7 mouse cellular contexts compared by ENCODE assay signal in the genomic region with DNA sequence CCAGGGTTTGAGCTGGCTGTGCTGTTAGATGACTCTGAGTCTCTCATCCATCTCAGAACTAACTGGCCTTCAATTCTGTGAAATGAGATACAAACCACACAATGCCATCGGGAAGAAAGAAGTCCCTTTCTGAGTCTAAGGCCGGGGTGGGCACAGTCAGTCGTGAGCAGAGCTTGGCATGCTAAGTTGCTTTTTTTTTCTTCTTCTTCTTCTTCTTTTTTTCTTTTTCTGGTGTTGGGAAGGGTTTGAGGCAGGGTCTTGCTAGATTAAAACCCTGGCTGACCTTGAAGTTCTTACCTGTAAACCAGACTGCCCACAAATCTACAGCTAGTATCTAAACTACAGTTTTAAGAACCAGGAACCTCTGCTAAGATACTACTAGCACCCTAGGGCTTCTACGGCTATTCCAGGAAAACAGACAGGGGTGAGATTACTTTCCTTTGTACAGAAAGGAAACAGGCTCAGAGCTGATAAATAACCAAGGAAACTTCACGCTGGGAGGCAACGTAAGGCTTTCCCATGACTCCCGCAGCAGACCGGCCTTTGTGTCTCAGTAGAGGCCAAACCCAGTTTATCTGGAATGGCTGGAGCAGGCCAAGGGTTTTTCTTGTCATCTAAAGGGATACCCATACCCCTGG. TPM values are rescaled to one million over a fixed set of nuclear protein-coding genes. Genes with fewer than 3 reads are reported as not detected.
DNase-seq lines count a peak whose midpoint lies in the region; ATAC-seq lines count a peak whose summit lies in the region.

No protein-coding gene starts in this region.

- peak overlapping the region; percentile 47 for H3K9ac ChIP-seq in forebrain, embryonic 12.5 days
- H3K9ac ChIP-seq in limb, embryonic 15.5 days, result 0 out of 2 replicates have a peak overlapping the region, but pooled peaks have one; percentile 24
- no peak overlapping the region; the same call in 1 of the 2 replicates for H3K9ac ChIP-seq in stomach, embryonic 15.5 days

- ATAC-seq in megakaryocyte, adult 5-6 weeks (ENCODE audit: poor library complexity, severe bottlenecking), result no peak
- ATAC-seq in forebrain, embryonic 12.5 days (ENCODE audit: low FRiP score), result no peak
- ATAC-seq in limb, embryonic 15.5 days (ENCODE audit: insufficient number of reproducible peaks, low FRiP score, low TSS enrichment, low read depth), result 0 out of 2 replicates have a peak, but pooled peaks have one; percentile 0
- ATAC-seq in stomach, embryonic 15.5 days (ENCODE audit: insufficient read depth, low FRiP score, low read depth), result no peak

- H3K27me3 ChIP-seq in megakaryocyte, embryonic 14.5 days (replicated peaks), result peaks cover 3% of the 10 kb centered on the region
- peaks cover 5% of the 10 kb centered on the region; the same call in 1 of the 2 replicates for H3K27me3 ChIP-seq in forebrain, embryonic 12.5 days
- no peaks in the 10 kb centered on the region for H3K27me3 ChIP-seq in limb, embryonic 15.5 days
- no peaks in the 10 kb centered on the region for H3K27me3 ChIP-seq in stomach, embryonic 15.5 days (replicated peaks)

- H3K27ac ChIP-seq in forebrain, embryonic 12.5 days, result no peak overlapping the region
- peak overlapping the region; percentile 81 for H3K27ac ChIP-seq in limb, embryonic 15.5 days
- peak overlapping the region; percentile 62 for H3K27ac ChIP-seq in stomach, embryonic 15.5 days

- peaks cover 93% of the 10 kb centered on the region for H3K4me1 ChIP-seq in megakaryocyte, embryonic 14.5 days
- peaks cover 30% of the 10 kb centered on the region for H3K4me1 ChIP-seq in forebrain, embryonic 12.5 days
- peaks cover 28% of the 10 kb centered on the region for H3K4me1 ChIP-seq in limb, embryonic 15.5 days
- H3K4me1 ChIP-seq in stomach, embryonic 15.5 days, result peaks cover 11% of the 10 kb centered on the region

- H3K36me3 ChIP-seq in megakaryocyte, embryonic 14.5 days (replicated peaks; ENCODE audit: low read length), result peaks cover 40% of the 10 kb centered on the region
- H3K36me3 ChIP-seq in forebrain, embryonic 12.5 days (replicated peaks), result peaks cover 11% of the 10 kb centered on the region; the same call in 1 of the 2 replicates
- H3K36me3 ChIP-seq in limb, embryonic 15.5 days, result peaks cover 26% of the 10 kb centered on the region
- H3K36me3 ChIP-seq in stomach, embryonic 15.5 days, result peaks cover 10% of the 10 kb centered on the region; the same call in 1 of the 2 replicates

- peak overlapping the region; percentile 67 for H3K4me2 ChIP-seq in forebrain, embryonic 12.5 days
- H3K4me2 ChIP-seq in limb, embryonic 15.5 days, result peak overlapping the region; percentile 64
- H3K4me2 ChIP-seq in stomach, embryonic 15.5 days, result peak overlapping the region; percentile 52

- WGBS in forebrain, embryonic 12.5 days, result 39% methylated on average over 8 of the region's 8 CpGs
- WGBS in limb, embryonic 15.5 days, result 37% methylated on average over 8 of the region's 8 CpGs
- 31% methylated on average over 8 of the region's 8 CpGs for WGBS in stomach, embryonic 15.5 days

- H3K9me3 ChIP-seq in megakaryocyte, embryonic 14.5 days, result peaks cover 5% of the 10 kb centered on the region
- H3K9me3 ChIP-seq in forebrain, embryonic 12.5 days, result 0 out of 2 replicates have a peak, but pooled peaks cover 3% of the 10 kb centered on the region
- no peaks in the 10 kb centered on the region for H3K9me3 ChIP-seq in limb, embryonic 15.5 days
- no peaks in the 10 kb centered on the region for H3K9me3 ChIP-seq in stomach, embryonic 15.5 days

- DNase-seq in thymus, postnatal 0 days (ENCODE audit: low spot score), result no peak
- no peak for DNase-seq in left cerebral cortex, postnatal 14 days (ENCODE audit: low spot score in 2 of 2)

- intact Hi-C loops in left cerebral cortex, postnatal 14 days (cut with DNase I), result no loop called here

- peak overlapping the region; percentile 92 for H3K4me3 ChIP-seq in megakaryocyte, embryonic 14.5 days (replicated peaks)
- peak overlapping the region; percentile 35 for H3K4me3 ChIP-seq in forebrain, embryonic 12.5 days (replicated peaks)
- H3K4me3 ChIP-seq in limb, embryonic 15.5 days, result peak overlapping the region; percentile 39
- peak overlapping the region; percentile 38 for H3K4me3 ChIP-seq in stomach, embryonic 15.5 days (replicated peaks)

RNA-seq across cellular contexts. Expression of gene Galk1, which starts 8.2 kb away (rescaled TPM):
- polyA plus RNA-seq in megakaryocyte, embryonic 14.5 days (2012; ENCODE audit: insufficient read depth, low replicate concordance), result 197 and 238 TPM in 2 replicates
- 4.6 and 5.0 TPM in 2 replicates for total RNA-seq in megakaryocyte, adult 5-6 weeks (2015)
- 10.4 and 10.8 TPM in 2 replicates for total RNA-seq in megakaryocyte, adult 5-6 weeks (2017)
- 98.3 and 107 TPM in 2 replicates for polyA plus RNA-seq in forebrain, embryonic 12.5 days (2016; fragmentation: Nextera tagmentation; extraction: Ambion mirVana)
- 174 and 194 TPM in 2 replicates for polyA plus RNA-seq in limb, embryonic 15.5 days (2015; fragmentation: Nextera tagmentation; extraction: Ambion mirVana)
- 186 and 208 TPM in 2 replicates for polyA plus RNA-seq in stomach, embryonic 15.5 days (2015; fragmentation: Nextera tagmentation; extraction: Ambion mirVana)
- polyA plus RNA-seq in thymus, postnatal 0 days (2015; fragmentation: Nextera tagmentation; extraction: Ambion mirVana), result 182 and 188 TPM in 2 replicates
- 10 to 100 TPM; 18.8 to 19.4 TPM for total RNA-seq in left cerebral cortex, postnatal 14 days (2021)

RNA-seq across cellular contexts. Expression of gene H3f3b, which starts 23.5 kb away (rescaled TPM):
- 819 and 908 TPM in 2 replicates for polyA plus RNA-seq in megakaryocyte, embryonic 14.5 days (2012; ENCODE audit: insufficient read depth, low replicate concordance)
- total RNA-seq in megakaryocyte, adult 5-6 weeks (2015), result 756 and 808 TPM in 2 replicates
- 735 and 795 TPM in 2 replicates for total RNA-seq in megakaryocyte, adult 5-6 weeks (2017)
- polyA plus RNA-seq in forebrain, embryonic 12.5 days (2016; fragmentation: Nextera tagmentation; extraction: Ambion mirVana), result 2,341 and 2,432 TPM in 2 replicates
- 1,660 and 1,740 TPM in 2 replicates for polyA plus RNA-seq in limb, embryonic 15.5 days (2015; fragmentation: Nextera tagmentation; extraction: Ambion mirVana)
- 1,577 and 1,755 TPM in 2 replicates for polyA plus RNA-seq in stomach, embryonic 15.5 days (2015; fragmentation: Nextera tagmentation; extraction: Ambion mirVana)
- polyA plus RNA-seq in thymus, postnatal 0 days (2015; fragmentation: Nextera tagmentation; extraction: Ambion mirVana), result 2,823 and 2,911 TPM in 2 replicates
- total RNA-seq in left cerebral cortex, postnatal 14 days (2021), result 100 to 1,000 TPM; 254 to 295 TPM

RNA-seq across cellular contexts. Expression of gene Unk, which starts 25.8 kb away (rescaled TPM):
- polyA plus RNA-seq in megakaryocyte, embryonic 14.5 days (2012; ENCODE audit: insufficient read depth, low replicate concordance), result 18.8 and 53.4 TPM in 2 replicates
- 10.1 and 10.5 TPM in 2 replicates for total RNA-seq in megakaryocyte, adult 5-6 weeks (2015)
- total RNA-seq in megakaryocyte, adult 5-6 weeks (2017), result 7.8 and 8.3 TPM in 2 replicates
- 47.9 and 50.4 TPM in 2 replicates for polyA plus RNA-seq in forebrain, embryonic 12.5 days (2016; fragmentation: Nextera tagmentation; extraction: Ambion mirVana)
- polyA plus RNA-seq in limb, embryonic 15.5 days (2015; fragmentation: Nextera tagmentation; extraction: Ambion mirVana), result 34.7 and 35.1 TPM in 2 replicates
- polyA plus RNA-seq in stomach, embryonic 15.5 days (2015; fragmentation: Nextera tagmentation; extraction: Ambion mirVana), result 27.3 and 33.2 TPM in 2 replicates
- polyA plus RNA-seq in thymus, postnatal 0 days (2015; fragmentation: Nextera tagmentation; extraction: Ambion mirVana), result 20.5 and 22.9 TPM in 2 replicates
- 10 to 100 TPM; 23.8 to 25.5 TPM for total RNA-seq in left cerebral cortex, postnatal 14 days (2021)

RNA-seq across cellular contexts. Expression of gene Itgb4, which starts 29.8 kb away (rescaled TPM):
- polyA plus RNA-seq in megakaryocyte, embryonic 14.5 days (2012; ENCODE audit: insufficient read depth, low replicate concordance), result 5.6 and 6.9 TPM in 2 replicates
- 0.09 TPM in 1 of 2 replicates, not detected in the other for total RNA-seq in megakaryocyte, adult 5-6 weeks (2015)
- total RNA-seq in megakaryocyte, adult 5-6 weeks (2017), result not detected in 2 replicates
- 0.94 and 1.0 TPM in 2 replicates for polyA plus RNA-seq in forebrain, embryonic 12.5 days (2016; fragmentation: Nextera tagmentation; extraction: Ambion mirVana)
- 14.7 and 15.7 TPM in 2 replicates for polyA plus RNA-seq in limb, embryonic 15.5 days (2015; fragmentation: Nextera tagmentation; extraction: Ambion mirVana)
- 13.4 and 13.5 TPM in 2 replicates for polyA plus RNA-seq in stomach, embryonic 15.5 days (2015; fragmentation: Nextera tagmentation; extraction: Ambion mirVana)
- polyA plus RNA-seq in thymus, postnatal 0 days (2015; fragmentation: Nextera tagmentation; extraction: Ambion mirVana), result 7.8 TPM in 2 replicates
- 1 to 10 TPM; 3.2 to 4.2 TPM for total RNA-seq in left cerebral cortex, postnatal 14 days (2021)

Comparison
In these comparisons a context has a peak if more than half of its experiments do, and no peak if none do; other contexts are left out.
1. H3K4me3 ChIP-seq: peak in every context shown above with its lines; median percentile 92 in megakaryocyte, embryonic 14.5 days; 39 in limb, embryonic 15.5 days; 38 in stomach, embryonic 15.5 days; 35 in forebrain, embryonic 12.5 days.